Mouse (Mus musculus) E14TG2a.4 (cell line): ENCODE measurements around the gene Ranbp10.

Experiments
- CTCF ChIP-seq: conservative IDR thresholded peaks from 2 replicates; pipeline ENCODE4 v1.5.1; 2014; ENCODE audit warnings: low read length
- POU5F1 ChIP-seq: IDR thresholded peaks from 2 replicates; pipeline ENCODE4 v1.6.1; 2014; ENCODE audit warnings: low read length, borderline replicate concordance

GRCm38 (mm10) chr8:105850611-105851010 is 23.5 kb upstream of the Ranbp10 start:
- TF ChIP-seq CTCF (no peak), POU5F1 (no peak)
